Comparison of ENCODE assay signal across 8 mouse cellular contexts in the genomic region with DNA sequence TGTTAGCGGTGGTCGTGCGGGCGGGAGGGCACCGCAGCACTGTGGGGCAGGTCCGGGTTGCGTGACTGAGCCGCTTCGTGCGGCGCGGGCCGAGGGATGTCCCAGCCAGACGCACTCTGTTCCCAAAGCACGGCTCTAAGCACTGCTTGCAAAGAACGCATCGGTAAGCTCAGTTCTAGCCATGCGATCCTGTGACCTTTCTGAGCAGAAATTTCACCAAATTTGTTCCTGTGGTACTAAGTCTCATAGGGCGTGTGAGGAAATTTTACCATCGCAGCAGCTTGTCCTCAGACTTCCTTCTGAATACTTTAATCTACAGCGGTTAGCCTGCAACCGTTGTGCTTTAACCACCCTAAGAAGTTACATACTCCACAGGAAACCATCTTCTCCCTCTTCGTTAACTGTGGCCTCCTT. TPM values are rescaled to one million over a fixed set of nuclear protein-coding genes. Genes with fewer than 3 reads are reported as not detected.
DNase-seq lines count a peak whose midpoint lies in the region; ATAC-seq lines count a peak whose summit lies in the region.

No protein-coding gene starts in this region.

- WGBS in kidney, embryonic 15.5 days: 1% methylated on average over 23 of the region's 23 CpGs

- H3K4me3 ChIP-seq in kidney, embryonic 15.5 days (replicated peaks): peak overlapping the region; percentile 98
- peak overlapping the region; percentile 98 for H3K4me3 ChIP-seq in megakaryocyte, embryonic 14.5 days (replicated peaks)

- H3K36me3 ChIP-seq in kidney, embryonic 15.5 days: peaks cover 32% of the 10 kb centered on the region
- peaks cover 36% of the 10 kb centered on the region for H3K36me3 ChIP-seq in megakaryocyte, embryonic 14.5 days (replicated peaks; ENCODE audit: low read length)

- no peaks in the 10 kb centered on the region for H3K9me3 ChIP-seq in kidney, embryonic 15.5 days (replicated peaks)
- H3K9me3 ChIP-seq in megakaryocyte, embryonic 14.5 days: no peaks in the 10 kb centered on the region

- H3K27me3 ChIP-seq in kidney, embryonic 15.5 days: no peaks in the 10 kb centered on the region
- no peaks in the 10 kb centered on the region for H3K27me3 ChIP-seq in megakaryocyte, embryonic 14.5 days (replicated peaks)

- peak overlapping the region; percentile 78 for H3K9ac ChIP-seq in kidney, embryonic 15.5 days

- peak; percentile 77 for ATAC-seq in kidney, embryonic 15.5 days (replicated peaks; ENCODE audit: low FRiP score)
- peak; percentile 12 to 29; a peak in 3 of 4 replicates for ATAC-seq in hematopoietic stem cell, adult 5-6 weeks (replicated peaks in 1 of 2; ENCODE audit: insufficient read depth in 1 of 2, low FRiP score in 2 of 2, low TSS enrichment in 1 of 2, low read depth in 1 of 2, poor library complexity in 2 of 2, severe bottlenecking in 2 of 2)

- no peak for DNase-seq in kidney, adult 9 months
- DNase-seq in adipocyte (ENCODE audit: low spot score): peak; percentile 60
- no peak for DNase-seq in urinary bladder, adult 2 months (ENCODE audit: low spot score)
- DNase-seq in thymus, adult 18-20 months: no peak
- no peak for DNase-seq in layer of hippocampus, adult 9-11 months

- peak overlapping the region; percentile 84 for H3K4me2 ChIP-seq in kidney, embryonic 15.5 days

- H3K4me1 ChIP-seq in kidney, embryonic 15.5 days: peaks cover 16% of the 10 kb centered on the region; the same call in 1 of the 2 replicates
- peaks cover 48% of the 10 kb centered on the region for H3K4me1 ChIP-seq in megakaryocyte, embryonic 14.5 days

- peak overlapping the region; percentile 91 for H3K27ac ChIP-seq in kidney, embryonic 15.5 days

RNA-seq across cellular contexts. Expression of a gene that starts 0.6 kb away (rescaled TPM):
- 24.8 and 26.0 TPM in 2 replicates for polyA plus RNA-seq in kidney, embryonic 15.5 days (2015; fragmentation: Nextera tagmentation; extraction: Ambion mirVana)
- 53.3 and 58.1 TPM in 2 replicates for total RNA-seq in hematopoietic stem cell, adult 5-6 weeks (2017)
- polyA plus RNA-seq in megakaryocyte, embryonic 14.5 days (2012; ENCODE audit: insufficient read depth, low replicate concordance): 0.29 and 5.9 TPM in 2 replicates
- polyA plus RNA-seq in urinary bladder, adult 2 months (2012; rRNA removed): 21.7 and 21.9 TPM in 2 replicates

RNA-seq across cellular contexts. Expression of a gene that starts 23.9 kb away (rescaled TPM):
- 364 and 390 TPM in 2 replicates for polyA plus RNA-seq in kidney, embryonic 15.5 days (2015; fragmentation: Nextera tagmentation; extraction: Ambion mirVana)
- total RNA-seq in hematopoietic stem cell, adult 5-6 weeks (2017): 196 and 200 TPM in 2 replicates
- polyA plus RNA-seq in megakaryocyte, embryonic 14.5 days (2012; ENCODE audit: insufficient read depth, low replicate concordance): 7.8 and 88.7 TPM in 2 replicates
- 137 and 145 TPM in 2 replicates for polyA plus RNA-seq in urinary bladder, adult 2 months (2012; rRNA removed)

RNA-seq across cellular contexts. Expression of a gene that starts 33.9 kb away (rescaled TPM):
- 40.3 and 41.7 TPM in 2 replicates for polyA plus RNA-seq in kidney, embryonic 15.5 days (2015; fragmentation: Nextera tagmentation; extraction: Ambion mirVana)
- total RNA-seq in hematopoietic stem cell, adult 5-6 weeks (2017): 34.0 and 36.1 TPM in 2 replicates
- polyA plus RNA-seq in megakaryocyte, embryonic 14.5 days (2012; ENCODE audit: insufficient read depth, low replicate concordance): 19.3 and 64.7 TPM in 2 replicates
- 31.8 and 33.4 TPM in 2 replicates for polyA plus RNA-seq in urinary bladder, adult 2 months (2012; rRNA removed)

RNA-seq across cellular contexts. Expression of a gene that starts 45.9 kb away (rescaled TPM):
- 23.0 and 26.1 TPM in 2 replicates for polyA plus RNA-seq in kidney, embryonic 15.5 days (2015; fragmentation: Nextera tagmentation; extraction: Ambion mirVana)
- 25.3 and 26.8 TPM in 2 replicates for total RNA-seq in hematopoietic stem cell, adult 5-6 weeks (2017)
- 2.2 and 3.1 TPM in 2 replicates for polyA plus RNA-seq in megakaryocyte, embryonic 14.5 days (2012; ENCODE audit: insufficient read depth, low replicate concordance)
- 5.2 and 5.9 TPM in 2 replicates for polyA plus RNA-seq in urinary bladder, adult 2 months (2012; rRNA removed)
